Mouse (Mus musculus) hindlimb bud, embryonic 11.5 days (tissue): ENCODE results near the gene Tmem234.
"Not testable (repeated sequence)": the region's sequence is repeated elsewhere in the genome, so short reads cannot be mapped to it uniquely, and the experiment has no call there.

Source experiments
- DNase-seq: peaks from one replicate; pipeline ENCODE4 v3.0.0-alpha.2; 2012; ENCODE audit warnings: low read depth, low spot score; ENCODE audit errors: extremely low spot score

The Tmem234 gene

DNA sequence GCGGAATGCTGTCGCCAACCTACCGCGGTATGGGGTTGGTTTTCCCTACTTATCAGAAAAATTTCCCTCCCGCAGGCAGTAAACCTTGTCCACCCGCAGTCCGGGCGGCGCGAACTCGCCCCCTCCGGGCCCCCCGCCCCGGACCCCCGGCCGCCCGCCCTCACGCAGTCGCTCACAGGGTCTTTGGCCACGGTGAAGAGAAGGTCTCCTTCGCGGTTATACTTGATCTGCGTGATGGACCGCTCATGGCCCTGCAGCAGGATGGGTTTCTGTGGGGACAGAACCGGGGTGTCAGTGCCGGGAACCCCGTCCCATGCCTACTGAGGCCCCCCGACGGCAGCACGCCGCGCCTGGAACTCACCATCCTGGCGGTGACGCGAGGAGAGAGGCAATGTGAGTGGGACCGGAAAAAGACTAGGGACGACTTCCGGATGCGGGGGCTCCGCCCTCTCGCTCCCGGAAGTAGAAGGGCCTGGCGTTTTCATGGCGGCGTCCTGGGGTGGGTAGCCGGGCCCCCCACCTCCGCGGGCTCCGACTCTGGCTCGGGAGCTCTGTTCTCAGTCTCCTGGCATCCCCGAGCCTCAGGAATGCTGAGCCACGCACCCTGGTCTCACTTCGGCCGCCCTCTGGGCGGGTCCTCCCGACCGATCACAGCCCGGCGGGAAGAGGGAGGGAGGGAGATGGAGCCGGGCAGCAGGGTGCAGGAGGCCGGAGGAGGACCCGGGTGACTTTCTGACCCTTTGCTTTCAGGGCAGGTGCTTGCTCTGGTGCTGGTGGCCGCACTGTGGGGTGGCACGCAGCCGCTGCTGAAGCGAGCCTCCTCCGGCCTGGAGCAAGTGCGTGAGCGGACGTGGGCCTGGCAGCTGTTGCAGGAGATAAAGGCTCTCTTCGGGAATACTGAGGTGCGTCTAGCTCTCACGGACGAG is at the start of gene Tmem234, which contains the start of gene Eif3i:
TSS of gene Tmem234 (plus strand) at position 436 of the 926 bp plus-strand sequence.
TSS of gene Eif3i (minus strand) at position 416 of the 926 bp plus-strand sequence.
- DNase-seq, result no peak

DNA sequence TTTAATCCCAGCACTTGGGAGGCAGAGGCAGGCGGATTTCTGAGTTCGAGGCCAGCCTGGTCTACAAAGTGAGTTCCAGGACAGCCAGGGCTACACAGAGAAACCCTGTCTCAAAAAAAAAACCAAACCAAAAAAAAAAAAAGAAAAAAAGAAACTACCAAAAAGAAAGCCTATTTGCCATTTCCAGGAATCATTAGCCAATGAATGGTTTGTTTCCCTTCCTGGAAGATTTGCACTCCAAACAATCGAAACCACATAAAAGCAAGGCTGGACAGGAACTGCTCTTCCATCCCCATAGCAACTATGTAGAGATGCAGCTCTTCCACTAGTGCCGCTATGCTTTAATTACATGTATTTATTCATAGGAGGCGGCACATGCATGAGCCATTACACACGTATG is 46.0 kb upstream of the Tmem234 start:
- DNase-seq, result not testable (repeated sequence)

DNA sequence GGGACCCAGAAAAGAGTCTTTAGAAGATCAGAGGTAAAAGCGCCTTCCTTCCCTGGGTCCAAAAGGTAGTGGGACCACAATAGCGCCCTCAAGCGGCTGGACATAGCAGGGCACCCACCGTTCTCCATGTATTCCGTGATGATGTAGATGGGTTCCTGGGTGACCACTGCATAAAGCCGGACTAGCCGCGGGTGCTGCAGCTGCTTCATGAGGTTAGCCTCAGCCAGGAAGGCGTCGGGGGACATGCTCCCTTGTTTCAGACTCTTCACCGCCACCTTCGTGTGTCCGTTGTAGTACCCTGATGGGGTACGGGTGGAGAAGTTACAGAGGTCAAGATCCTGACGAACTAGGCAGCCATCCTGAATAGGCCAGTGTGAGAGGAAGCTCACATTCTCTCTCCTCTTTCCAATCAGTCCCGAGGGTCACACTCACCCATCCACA is 45.0 kb upstream of the Tmem234 start:
- no peak for DNase-seq

- peak; percentile 67 for DNase-seq
Observed at GRCm38 (mm10) chr4:129555862-129556531, 44.5 kb upstream of the Tmem234 start.

DNA sequence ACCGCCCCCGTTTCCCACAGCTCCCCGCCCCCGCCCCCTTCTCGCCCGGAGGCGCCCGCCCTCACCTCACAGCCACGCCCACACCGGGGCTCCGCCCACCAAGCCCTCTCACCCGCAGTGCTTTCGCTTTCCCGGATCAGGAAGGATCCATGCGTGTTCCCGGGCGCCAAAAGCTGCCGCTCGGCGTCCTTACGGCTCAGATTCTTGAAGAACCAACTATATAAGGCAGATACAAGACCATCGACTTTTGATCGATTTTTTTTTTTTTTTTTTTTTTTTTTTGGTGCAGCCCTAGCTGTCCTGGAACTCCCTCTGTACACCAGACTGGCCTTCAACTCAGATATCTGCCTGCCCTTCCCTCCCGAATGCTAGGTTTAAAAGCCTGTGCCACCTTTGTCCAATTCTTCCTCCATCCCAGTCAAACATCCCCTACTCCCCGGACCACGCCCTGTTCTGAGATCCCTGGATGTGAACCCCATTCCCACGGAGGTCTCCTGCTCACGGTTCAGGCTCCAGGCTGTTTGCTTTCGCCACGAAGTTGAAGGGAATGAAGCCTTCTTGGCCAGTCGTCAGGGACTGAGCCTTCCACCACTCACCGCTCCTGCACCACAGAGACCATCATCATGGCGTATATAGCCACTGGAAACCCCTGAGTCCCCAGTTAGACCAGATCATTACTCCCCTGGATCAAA is 43.8 kb upstream of the Tmem234 start:
- DNase-seq, result peak; percentile 66

- no peak for DNase-seq
Observed at GRCm38 (mm10) chr4:129557256-129557808, 43.1 kb upstream of the Tmem234 start.

GRCm38 (mm10) chr4:129558321-129558955 is 42.0 kb upstream of the Tmem234 start:
- no peak for DNase-seq

DNA sequence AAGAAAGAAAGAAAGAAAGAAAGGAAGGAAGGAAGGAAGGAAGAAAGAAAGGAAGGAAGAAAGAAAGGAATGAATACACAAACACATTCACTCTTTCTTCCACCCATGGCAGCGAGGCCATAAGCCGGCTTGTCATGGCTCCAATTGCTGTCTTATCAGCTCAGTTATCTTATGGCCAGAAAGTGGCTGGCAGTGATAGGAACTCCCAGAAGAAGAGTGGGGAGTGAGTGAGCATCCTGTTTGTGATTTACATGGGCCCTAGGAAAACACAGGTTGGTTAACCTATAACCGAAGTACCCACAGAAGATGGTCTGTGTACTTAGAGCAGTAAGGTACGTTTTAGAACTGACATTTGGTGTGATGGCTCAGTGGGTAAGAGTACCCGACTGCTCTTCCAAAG is 39.3 kb upstream of the Tmem234 start:
- no peak for DNase-seq

DNA sequence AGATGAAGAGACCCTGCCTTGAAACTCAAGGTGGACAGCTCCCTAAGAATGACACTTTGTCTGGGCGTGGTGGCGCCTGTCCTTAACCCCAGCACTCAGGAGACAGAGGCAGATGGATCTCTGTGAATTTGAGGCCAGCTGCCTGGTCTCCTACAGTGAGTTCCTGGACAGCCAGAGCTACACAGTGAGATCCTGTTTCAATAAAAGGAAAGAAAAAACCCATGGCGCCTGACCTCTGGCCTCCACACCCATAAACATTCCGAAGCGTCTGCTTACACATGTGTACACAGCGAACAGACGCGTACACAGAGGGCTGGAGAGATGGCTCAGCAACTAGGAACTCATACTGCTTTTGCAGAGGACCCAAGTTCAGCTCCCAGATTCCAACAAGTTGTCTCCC is 36.8 kb upstream of the Tmem234 start:
- DNase-seq, result no peak

DNA sequence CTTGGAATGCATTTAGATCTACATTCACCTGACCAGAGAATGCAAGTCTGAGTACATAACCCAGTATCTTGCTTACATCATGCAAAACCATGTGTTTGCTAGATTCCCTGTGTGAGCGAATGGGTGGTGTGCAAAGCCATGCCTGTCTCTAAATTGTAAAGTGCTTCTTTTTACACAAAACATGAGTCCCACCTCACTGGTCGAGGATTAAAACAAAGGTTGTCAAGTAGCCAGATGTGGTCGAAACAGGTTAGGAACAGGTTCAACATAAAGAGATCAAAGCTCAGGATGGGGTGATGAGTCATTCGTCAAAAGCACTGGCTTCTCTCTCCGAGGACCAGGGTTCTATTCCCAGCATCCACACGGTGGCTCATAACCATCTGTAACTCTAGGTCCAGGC is 35.3 kb upstream of the Tmem234 start:
- DNase-seq, result no peak

DNA sequence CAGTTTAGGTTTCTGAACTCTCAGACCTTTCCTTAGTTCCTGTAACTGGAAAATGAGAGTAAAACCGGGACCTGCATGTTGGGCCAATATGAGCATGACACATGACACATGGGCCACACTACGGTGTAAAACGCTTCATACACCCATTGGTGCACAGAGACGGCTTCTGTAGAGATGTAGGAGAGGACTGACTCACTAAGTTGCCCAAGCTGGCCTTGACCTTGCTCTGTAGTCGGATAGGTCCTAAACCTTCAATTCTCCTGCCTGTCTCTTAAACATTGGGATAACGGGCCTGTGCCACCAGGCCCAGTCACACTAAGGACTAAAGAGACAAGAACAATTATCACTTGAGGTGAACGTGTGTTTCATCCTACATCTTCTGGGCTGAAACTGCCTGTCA is 32.1 kb upstream of the Tmem234 start:
- no peak for DNase-seq

GRCm38 (mm10) chr4:129570028-129570427 is 30.4 kb upstream of the Tmem234 start:
- no peak for DNase-seq

GRCm38 (mm10) chr4:129571551-129572084 is 28.9 kb upstream of the Tmem234 start:
- no peak for DNase-seq

DNA sequence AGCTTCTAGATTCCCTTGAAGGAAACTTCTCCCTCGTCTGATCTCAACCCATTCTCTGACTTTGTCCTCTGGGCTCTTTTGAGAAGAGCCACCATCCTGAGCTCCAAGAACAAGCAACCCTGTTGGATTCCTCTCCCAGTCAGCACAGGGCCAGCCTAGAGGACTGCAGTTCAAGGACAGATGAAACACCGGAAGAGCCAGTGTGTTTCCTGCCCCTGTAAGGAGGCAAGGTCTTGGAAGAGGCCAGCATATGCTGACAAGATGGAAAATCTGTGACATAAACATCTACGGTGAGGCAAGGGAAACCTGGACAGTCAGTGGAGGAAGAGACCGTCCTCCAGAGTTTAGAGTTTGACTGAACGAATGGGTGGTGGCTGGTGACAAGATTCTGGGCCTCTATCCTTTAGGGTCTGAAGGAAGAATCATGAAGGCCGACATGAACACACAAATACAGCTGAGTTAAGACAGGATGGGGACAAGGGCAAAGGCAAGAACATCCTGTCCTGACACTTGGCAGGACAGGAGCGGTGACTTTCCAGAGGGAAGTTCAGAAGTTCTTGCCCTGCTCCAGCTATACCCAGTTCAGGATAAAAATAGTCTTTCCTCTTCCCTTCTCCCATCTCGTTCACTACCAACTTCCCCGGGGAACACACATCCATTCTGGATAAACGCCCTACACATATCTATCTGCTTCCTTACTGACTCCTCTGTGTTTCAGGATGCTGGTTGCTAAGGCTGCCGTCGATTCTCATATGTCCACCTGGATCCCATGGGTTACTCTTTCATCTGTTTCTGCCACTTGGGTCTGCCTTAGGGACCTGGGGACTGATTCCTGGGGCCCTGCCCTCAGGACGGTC is 28.0 kb upstream of the Tmem234 start:
- no peak for DNase-seq

DNA sequence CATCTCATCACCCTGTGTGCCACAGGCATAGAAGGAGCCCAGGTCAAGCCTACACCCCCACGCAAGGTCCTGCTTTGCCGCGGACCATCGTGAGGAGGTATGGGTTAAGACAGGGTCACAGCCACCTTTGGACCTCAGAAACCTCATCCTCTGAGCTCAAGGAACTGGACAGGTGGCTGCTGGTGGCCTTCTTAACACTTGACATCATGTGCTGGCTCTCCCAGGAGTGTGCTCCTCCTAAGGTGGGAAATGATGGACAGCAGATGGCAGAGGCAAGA is 27.4 kb upstream of the Tmem234 start:
- DNase-seq, result no peak

DNA sequence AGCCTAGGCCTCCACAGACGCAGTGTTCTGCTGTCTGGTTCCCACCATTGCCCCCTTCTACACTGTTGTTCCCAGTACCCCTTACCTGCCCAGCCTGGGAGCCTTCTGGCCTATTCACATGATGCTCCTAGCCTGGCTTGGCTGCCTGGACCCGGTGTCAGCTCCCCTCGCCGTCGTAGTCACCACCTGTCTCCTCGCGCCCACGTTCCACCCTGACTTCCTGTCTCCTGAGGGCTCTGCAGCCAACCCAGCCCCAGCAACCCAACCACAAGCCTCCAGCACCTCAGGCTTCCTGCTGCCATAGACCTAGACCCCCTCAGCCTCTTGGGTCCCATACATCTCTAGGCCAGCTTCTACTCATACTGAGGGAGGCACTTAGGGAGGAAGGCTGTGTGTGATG is 27.0 kb upstream of the Tmem234 start, which contains the start of gene Lck:
TSS of gene Lck (minus strand) at position 212 of the 400 bp plus-strand sequence.
- DNase-seq, result no peak

DNA sequence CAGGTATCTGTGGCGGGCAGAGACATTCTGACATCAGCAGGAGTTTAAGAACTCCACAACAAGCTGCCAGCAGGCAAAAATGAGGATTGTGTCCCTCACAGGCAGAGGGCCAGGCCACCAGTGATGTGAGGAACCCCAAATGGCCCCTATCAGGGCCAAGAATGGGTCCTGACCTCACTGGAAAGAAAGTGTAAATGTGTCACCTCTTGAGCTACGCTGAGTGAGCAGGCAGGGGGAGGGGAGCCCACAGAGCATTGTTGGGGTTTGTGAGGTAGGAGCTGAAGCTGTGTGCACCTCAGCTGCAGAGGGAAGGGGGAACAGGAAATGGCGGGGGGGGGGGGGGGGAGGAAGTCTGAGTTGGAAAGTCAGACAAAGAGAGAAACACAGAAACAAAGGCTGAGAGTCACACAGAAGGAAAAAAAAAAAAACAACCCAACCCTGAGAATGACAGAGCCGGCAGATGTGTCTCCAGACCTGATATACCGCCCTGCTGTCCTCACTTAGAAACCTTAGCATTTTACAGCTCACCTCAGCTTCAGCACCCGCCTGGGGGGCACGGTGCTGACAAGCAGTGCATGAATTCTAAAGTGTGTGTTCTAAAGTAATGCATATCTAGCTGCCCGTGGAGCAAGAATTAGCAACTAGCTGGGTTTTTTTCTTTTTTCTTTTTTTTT is 25.2 kb upstream of the Tmem234 start:
- no peak for DNase-seq

DNA sequence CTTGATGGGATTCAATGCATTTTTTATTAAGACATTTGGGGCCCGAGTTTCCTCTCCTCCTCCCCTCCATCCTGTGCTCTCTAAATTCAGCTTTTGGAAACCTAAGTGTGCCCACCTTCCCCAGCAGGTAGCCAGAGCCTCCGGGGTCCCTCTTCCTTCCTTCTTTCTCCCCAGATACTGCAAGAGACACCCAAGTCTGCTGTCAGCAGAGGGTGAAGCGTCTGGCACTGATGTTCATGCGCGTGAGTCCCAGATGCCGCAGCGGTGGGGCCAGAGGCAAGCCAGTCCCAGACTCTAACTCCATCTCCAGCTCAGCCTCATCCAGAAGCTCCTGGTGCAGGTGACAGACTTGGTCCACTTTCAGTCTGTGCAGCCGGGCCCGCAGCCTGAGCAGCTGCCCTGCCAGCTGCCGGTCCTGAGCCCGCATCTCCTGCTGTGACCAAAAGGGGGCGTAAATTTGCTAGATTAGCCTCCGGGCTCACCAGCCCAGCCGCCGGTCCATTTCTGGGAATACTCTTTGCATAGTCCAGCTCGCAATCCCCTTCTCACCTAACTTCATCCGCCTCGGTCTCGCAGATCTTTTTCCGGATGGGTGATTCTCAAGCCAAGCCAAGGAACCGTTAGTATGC is 23.5 kb upstream of the Tmem234 start:
- DNase-seq, result no peak

DNA sequence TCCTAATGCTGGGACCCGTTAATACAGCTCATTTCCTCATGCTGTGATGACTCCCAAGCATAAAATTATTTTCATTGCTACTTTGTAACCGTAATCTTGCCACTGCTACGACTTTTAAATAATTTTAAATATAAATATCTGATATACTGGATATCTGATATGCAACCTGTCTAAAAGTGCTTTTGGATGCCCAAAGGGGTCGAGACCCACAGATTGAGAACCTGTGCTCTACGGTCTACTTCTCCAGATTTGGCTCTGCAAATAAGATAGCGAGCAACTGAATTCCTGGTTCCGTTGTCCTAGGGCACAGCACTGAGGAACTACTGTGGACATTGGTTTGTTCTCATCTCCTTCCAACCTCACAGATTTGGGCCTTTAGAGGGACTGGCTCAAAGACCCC is 22.8 kb upstream of the Tmem234 start:
- no peak for DNase-seq
